Mouse (Mus musculus): Measurements from ENCODE around the gene Lrp6. TPM values are rescaled to one million over a fixed set of nuclear protein-coding genes. Genes with fewer than 3 reads are reported as not detected.

The Lrp6 gene
- polyA plus RNA-seq (2012; rRNA removed), result 39.6 and 46.0 TPM in 2 replicates

DNA sequence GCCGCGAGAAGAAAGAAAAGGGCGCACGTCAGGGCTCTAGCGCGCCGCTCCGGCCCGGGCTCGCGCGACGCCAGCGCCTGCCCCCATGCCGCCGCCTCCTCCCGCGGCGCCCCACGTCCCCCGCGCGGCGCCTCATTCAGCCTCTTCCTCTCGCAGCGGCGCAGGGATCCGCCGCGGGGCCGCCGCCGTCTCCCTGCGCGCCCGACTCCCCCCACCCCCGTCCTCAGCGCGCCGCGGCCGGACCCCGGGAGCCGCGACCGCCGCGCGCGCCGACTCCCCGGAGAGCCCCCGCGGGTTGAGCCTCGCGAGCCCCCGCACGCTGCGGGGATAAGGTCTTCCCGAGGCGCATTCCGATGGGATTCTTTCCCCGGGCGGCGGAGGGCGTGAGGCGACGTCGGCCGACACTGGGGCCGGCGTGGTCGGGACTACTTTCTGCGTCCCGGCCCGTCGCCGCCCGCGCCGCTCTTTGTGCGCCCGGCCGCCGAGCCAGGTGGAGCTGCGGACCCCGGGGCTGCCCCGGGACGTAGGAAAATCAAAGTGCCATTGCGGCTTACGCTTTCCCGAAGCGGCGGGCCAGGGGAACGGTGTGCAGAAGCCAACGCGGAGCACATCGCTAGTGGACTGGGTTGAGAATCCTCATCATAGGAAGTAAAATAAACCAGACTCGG lies at the start of gene Lrp6:
Gene Lrp6, minus strand, starts transcription at position 148 of the 668 bp plus-strand sequence.
- peak; percentile 42 for TF ChIP-seq POLR2A (IDR thresholded peaks at IDR 0.05; ENCODE audit: low read depth, low read length)
- TF ChIP-seq CTCF (conservative IDR thresholded peaks at IDR 0.05; ENCODE audit: insufficient read depth, insufficient read length, low read depth, low read length), result no peak
- under 1% methylated on average over 99 of the region's 99 CpGs for WGBS
- H3K4me3 ChIP-seq (ENCODE audit: insufficient read depth, low read depth, low read length), result peak within 1 kb of the TSS; percentile 84
- no peaks in the 10 kb centered on the region for H3K27me3 ChIP-seq (replicated peaks; ENCODE audit: control insufficient read depth, insufficient read depth, low read length)
- peak within 1 kb of the TSS; percentile 98 for H3K27ac ChIP-seq (ENCODE audit: insufficient read depth, low read depth, low read length)
- H3K36me3 ChIP-seq (ENCODE audit: control insufficient read depth, insufficient read depth, low read length), result no peaks in the 10 kb centered on the region
- H3K4me1 ChIP-seq (ENCODE audit: control insufficient read depth, insufficient read depth, low read length), result peaks cover 10% of the 10 kb centered on the region
- DNase-seq, result peak; percentile 90

DNA sequence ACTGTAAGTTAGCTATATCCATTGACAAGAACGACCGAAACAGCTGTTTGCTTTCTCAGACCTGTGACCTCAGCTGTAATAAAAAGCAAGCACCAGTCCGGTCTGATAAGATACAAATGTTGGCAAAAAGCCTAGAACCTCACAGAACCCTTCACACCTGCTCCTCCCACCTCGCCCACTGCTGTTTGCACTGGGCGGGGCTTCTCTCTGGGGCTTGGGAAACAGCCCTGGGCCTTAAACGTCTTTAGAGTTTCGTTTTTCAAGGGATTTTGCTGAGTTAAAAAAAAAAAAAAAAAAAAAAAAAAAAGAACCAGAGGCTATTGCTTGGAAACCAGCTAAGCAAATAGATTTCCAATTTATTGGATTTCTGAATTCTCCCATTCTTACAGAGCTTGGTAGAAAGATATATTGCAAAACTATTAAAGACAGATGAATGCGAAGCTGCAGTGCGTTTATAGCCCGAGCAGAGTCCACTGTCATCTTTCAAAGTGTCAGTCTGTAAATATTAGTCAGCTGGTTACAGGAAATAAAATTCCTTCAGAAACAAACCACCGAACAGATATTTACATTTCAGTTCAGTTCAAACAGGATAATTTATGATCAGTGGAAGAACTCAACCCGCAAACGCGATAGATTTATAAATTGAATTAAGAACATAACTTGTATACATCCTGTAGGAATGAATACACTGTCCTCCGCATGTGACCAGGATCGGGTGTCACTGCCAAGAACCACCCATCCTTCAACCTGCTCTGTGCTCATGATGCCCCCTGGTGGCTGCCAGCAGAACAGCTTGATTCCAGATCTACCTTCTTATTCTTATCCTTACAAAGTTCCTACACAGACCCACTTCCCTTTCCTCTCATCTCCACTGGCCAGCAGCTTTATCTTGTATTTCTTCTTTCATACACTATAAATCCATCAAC lies 48.2 kb upstream of the Lrp6 start:
- peak; percentile 92 for DNase-seq
- no peak overlapping the region for H3K4me3 ChIP-seq (ENCODE audit: insufficient read depth, low read depth, low read length)
- 12% methylated on average over 16 of the region's 16 CpGs for WGBS
- no peaks in the 10 kb centered on the region for H3K27me3 ChIP-seq (replicated peaks; ENCODE audit: control insufficient read depth, insufficient read depth, low read length)
- no peaks in the 10 kb centered on the region for H3K36me3 ChIP-seq (ENCODE audit: control insufficient read depth, insufficient read depth, low read length)
- H3K4me1 ChIP-seq (ENCODE audit: control insufficient read depth, insufficient read depth, low read length), result no peaks in the 10 kb centered on the region
- TF ChIP-seq CTCF (conservative IDR thresholded peaks at IDR 0.05; ENCODE audit: insufficient read depth, insufficient read length, low read depth, low read length) (peak; percentile 99), POLR2A (IDR thresholded peaks at IDR 0.05; ENCODE audit: low read depth, low read length) (no peak)
- no peak overlapping the region for H3K27ac ChIP-seq (ENCODE audit: insufficient read depth, low read depth, low read length)

GRCm38 (mm10) chr6:134614322-134614721 lies 47.6 kb upstream of the Lrp6 start:
- WGBS, result 53% methylated on average over 4 of the region's 4 CpGs
- H3K27me3 ChIP-seq (replicated peaks; ENCODE audit: control insufficient read depth, insufficient read depth, low read length), result no peaks in the 10 kb centered on the region
- H3K36me3 ChIP-seq (ENCODE audit: control insufficient read depth, insufficient read depth, low read length), result no peaks in the 10 kb centered on the region
- TF ChIP-seq CTCF (conservative IDR thresholded peaks at IDR 0.05; ENCODE audit: insufficient read depth, insufficient read length, low read depth, low read length) (no peak), POLR2A (IDR thresholded peaks at IDR 0.05; ENCODE audit: low read depth, low read length) (no peak)
- DNase-seq, result no peak
- H3K27ac ChIP-seq (ENCODE audit: insufficient read depth, low read depth, low read length), result no peak overlapping the region
- no peak overlapping the region for H3K4me3 ChIP-seq (ENCODE audit: insufficient read depth, low read depth, low read length)
- no peaks in the 10 kb centered on the region for H3K4me1 ChIP-seq (ENCODE audit: control insufficient read depth, insufficient read depth, low read length)

GRCm38 (mm10) chr6:134611896-134612295 lies 45.1 kb upstream of the Lrp6 start:
- peaks cover 4% of the 10 kb centered on the region; the same call in 1 of the 2 replicates for H3K4me1 ChIP-seq (ENCODE audit: control insufficient read depth, insufficient read depth, low read length)
- WGBS, result 86% methylated on average over 13 of the region's 13 CpGs
- no peak for DNase-seq
- H3K4me3 ChIP-seq (ENCODE audit: insufficient read depth, low read depth, low read length), result no peak overlapping the region
- H3K27ac ChIP-seq (ENCODE audit: insufficient read depth, low read depth, low read length), result no peak overlapping the region
- H3K36me3 ChIP-seq (ENCODE audit: control insufficient read depth, insufficient read depth, low read length), result no peaks in the 10 kb centered on the region
- TF ChIP-seq CTCF (conservative IDR thresholded peaks at IDR 0.05; ENCODE audit: insufficient read depth, insufficient read length, low read depth, low read length), result no peak
- TF ChIP-seq POLR2A (IDR thresholded peaks at IDR 0.05; ENCODE audit: low read depth, low read length), result no peak
- H3K27me3 ChIP-seq (replicated peaks; ENCODE audit: control insufficient read depth, insufficient read depth, low read length), result no peaks in the 10 kb centered on the region

GRCm38 (mm10) chr6:134610380-134610779 lies 43.6 kb upstream of the Lrp6 start:
- DNase-seq, result no peak
- no peak overlapping the region for H3K4me3 ChIP-seq (ENCODE audit: insufficient read depth, low read depth, low read length)
- 90% methylated on average over 9 of the region's 9 CpGs for WGBS
- no peak for TF ChIP-seq POLR2A (IDR thresholded peaks at IDR 0.05; ENCODE audit: low read depth, low read length)
- no peak for TF ChIP-seq CTCF (conservative IDR thresholded peaks at IDR 0.05; ENCODE audit: insufficient read depth, insufficient read length, low read depth, low read length)
- H3K27ac ChIP-seq (ENCODE audit: insufficient read depth, low read depth, low read length), result no peak overlapping the region
- no peaks in the 10 kb centered on the region for H3K27me3 ChIP-seq (replicated peaks; ENCODE audit: control insufficient read depth, insufficient read depth, low read length)
- peaks cover 12% of the 10 kb centered on the region; the same call in 1 of the 2 replicates for H3K4me1 ChIP-seq (ENCODE audit: control insufficient read depth, insufficient read depth, low read length)
- no peaks in the 10 kb centered on the region for H3K36me3 ChIP-seq (ENCODE audit: control insufficient read depth, insufficient read depth, low read length)

GRCm38 (mm10) chr6:134606949-134607746 lies 40.4 kb upstream of the Lrp6 start:
- DNase-seq, result peak; percentile 77
- TF ChIP-seq CTCF (conservative IDR thresholded peaks at IDR 0.05; ENCODE audit: insufficient read depth, insufficient read length, low read depth, low read length) (peak; percentile 70), POLR2A (IDR thresholded peaks at IDR 0.05; ENCODE audit: low read depth, low read length) (no peak)
- Histone ChIP-seq H3K27me3 (replicated peaks; ENCODE audit: control insufficient read depth, insufficient read depth, low read length) (no peaks in the 10 kb centered on the region), H3K27ac (ENCODE audit: insufficient read depth, low read depth, low read length) (peak overlapping the region; percentile 80), H3K36me3 (ENCODE audit: control insufficient read depth, insufficient read depth, low read length) (no peaks in the 10 kb centered on the region), H3K4me3 (ENCODE audit: insufficient read depth, low read depth, low read length) (no peak overlapping the region), H3K4me1 (ENCODE audit: control insufficient read depth, insufficient read depth, low read length) (peaks cover 12% of the 10 kb centered on the region; the same call in 1 of the 2 replicates)
- 28% methylated on average over 9 of the region's 9 CpGs for WGBS

All from kidney, adult 2 months (tissue).